Mouse (Mus musculus): Measurements from ENCODE around the gene Tanc2. TPM values are rescaled to one million over a fixed set of nuclear protein-coding genes. Genes with fewer than 3 reads are reported as not detected.
A peak's percentile ranks its signal among the peaks of the same experiment; 100 is the strongest.

Tanc2 gene
- polyA plus RNA-seq, 1 experiment from 2014 or later, result 1.5 TPM

DNA sequence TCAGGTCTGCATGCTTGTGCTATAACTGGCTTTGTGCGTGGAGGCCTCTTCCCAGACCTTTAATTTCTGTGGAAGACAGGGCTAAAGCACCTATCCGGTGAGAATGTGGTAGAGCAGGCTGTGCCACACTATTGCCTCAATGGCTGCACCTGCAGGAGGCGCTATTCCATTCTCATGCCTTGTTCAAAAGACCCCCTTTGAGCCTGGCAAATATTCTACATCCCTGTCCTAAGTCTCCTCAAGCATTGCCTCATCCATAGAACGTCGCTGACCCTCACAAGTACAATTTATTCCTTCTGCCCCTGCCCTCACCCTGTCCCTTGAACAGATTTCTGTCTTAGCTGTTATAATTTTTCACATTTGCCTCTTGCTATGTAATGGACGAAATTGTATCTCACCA, 41.4 kb upstream of the Tanc2 start:
- no peak overlapping the region for H3K9ac ChIP-seq (replicated peaks)
- H3K4me1 ChIP-seq (ENCODE audit: insufficient read depth), result no peaks in the 10 kb centered on the region; the same call in 1 of the 2 replicates
- H3K4me2 ChIP-seq (ENCODE audit: low read depth, low read length), result no peak overlapping the region
- no peaks in the 10 kb centered on the region for H3K36me3 ChIP-seq (replicated peaks; ENCODE audit: insufficient read depth, low read length)
- WGBS (ENCODE audit: insufficient replicate concordance), result 78% methylated on average over 6 of the region's 6 CpGs
- no peaks in the 10 kb centered on the region for H3K27me3 ChIP-seq (ENCODE audit: insufficient read depth, low read length)
- no peak overlapping the region for H3K27ac ChIP-seq (ENCODE audit: low read depth)
- no peaks in the 10 kb centered on the region for H3K9me3 ChIP-seq (ENCODE audit: low read length)
- DNase-seq (no peak), ATAC-seq (no peak)
- TF ChIP-seq CTCF (IDR thresholded peaks at IDR 0.05; ENCODE audit: low read depth), result no peak
- TF ChIP-seq EP300 (IDR thresholded peaks at IDR 0.05; ENCODE audit: low read depth), result no peak
- no peak overlapping the region for H3K4me3 ChIP-seq (ENCODE audit: low read depth, low read length)

DNA sequence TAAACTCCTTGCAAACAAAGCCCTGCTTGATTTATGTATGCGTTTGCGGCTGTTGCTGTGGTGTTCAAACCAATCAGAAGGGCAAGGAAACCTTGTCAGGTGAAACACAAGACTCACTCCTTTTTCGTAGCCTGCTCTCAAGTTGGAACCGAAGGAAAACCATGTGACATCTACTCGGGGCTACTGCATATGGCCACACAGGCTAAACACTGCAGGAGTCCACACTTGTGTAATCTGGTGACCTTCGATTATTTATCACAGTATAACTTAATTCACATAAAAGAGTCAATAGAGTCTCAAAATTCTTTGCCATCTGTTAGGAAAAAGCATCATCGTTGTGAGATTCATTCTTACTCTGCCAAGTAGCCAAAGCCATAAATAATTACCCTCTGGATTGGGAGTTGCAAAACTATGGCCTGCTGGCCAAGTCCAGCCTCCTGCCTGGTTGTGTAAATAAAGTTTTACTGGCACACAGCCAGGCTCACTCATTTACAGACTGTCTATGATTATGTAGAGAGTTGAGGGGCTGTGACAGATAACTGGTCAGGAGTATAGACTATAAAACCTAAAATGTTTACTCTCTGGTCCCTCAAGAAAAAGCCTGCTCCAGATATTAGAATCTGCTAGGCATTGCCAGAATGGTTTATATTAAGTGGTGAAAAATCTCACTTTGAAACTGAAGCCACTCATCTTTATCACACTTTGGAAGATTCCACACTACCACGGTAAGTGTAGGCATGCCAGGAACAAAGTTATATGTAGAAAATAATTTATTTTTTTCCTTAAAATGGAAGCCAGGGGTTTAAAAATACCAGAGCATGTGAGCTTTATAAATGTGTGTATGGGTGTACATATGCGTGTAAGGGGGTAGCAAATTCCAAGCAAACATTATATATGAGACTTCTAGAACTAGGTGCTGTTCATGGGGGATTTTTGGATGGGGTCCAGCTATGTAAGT, 40.3 kb upstream of the Tanc2 start:
- DNase-seq, result peak; percentile 52
- Histone ChIP-seq H3K4me2 (ENCODE audit: low read depth, low read length) (no peak overlapping the region), H3K27me3 (ENCODE audit: insufficient read depth, low read length) (no peaks in the 10 kb centered on the region), H3K9ac (replicated peaks) (no peak overlapping the region), H3K4me3 (ENCODE audit: low read depth, low read length) (no peak overlapping the region), H3K36me3 (replicated peaks; ENCODE audit: insufficient read depth, low read length) (no peaks in the 10 kb centered on the region), H3K9me3 (ENCODE audit: low read length) (no peaks in the 10 kb centered on the region), H3K27ac (ENCODE audit: low read depth) (no peak overlapping the region), H3K4me1 (ENCODE audit: insufficient read depth) (no peaks in the 10 kb centered on the region; the same call in 1 of the 2 replicates)
- TF ChIP-seq EP300 (IDR thresholded peaks at IDR 0.05; ENCODE audit: low read depth) (no peak), CTCF (IDR thresholded peaks at IDR 0.05; ENCODE audit: low read depth) (no peak)
- WGBS (ENCODE audit: insufficient replicate concordance), result 61% methylated on average over 9 of the region's 9 CpGs
- peak; percentile 77 for ATAC-seq

DNA sequence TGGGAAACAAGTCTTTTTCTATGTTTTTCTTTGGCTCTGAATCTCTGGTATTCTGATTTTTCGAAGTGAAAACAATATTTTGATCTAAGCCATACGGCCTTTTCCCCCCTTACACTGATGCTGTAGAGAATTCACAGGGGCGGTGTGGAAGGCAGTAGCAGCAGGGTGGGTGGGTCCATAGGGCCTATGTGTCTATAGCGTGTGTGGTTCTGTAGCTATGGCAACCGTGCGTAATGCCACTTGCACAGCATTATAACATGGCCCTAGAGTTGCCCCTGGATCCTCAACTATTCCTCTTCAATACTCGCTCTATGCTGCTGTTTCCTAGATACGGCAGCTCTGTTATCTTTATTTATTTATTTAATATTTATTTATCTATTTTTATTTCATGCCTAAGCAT, 32.5 kb upstream of the Tanc2 start:
- H3K4me1 ChIP-seq (ENCODE audit: insufficient read depth), result no peaks in the 10 kb centered on the region; the same call in 1 of the 2 replicates
- 79% methylated on average over 8 of the region's 8 CpGs for WGBS (ENCODE audit: insufficient replicate concordance)
- no peaks in the 10 kb centered on the region for H3K9me3 ChIP-seq (ENCODE audit: low read length)
- no peaks in the 10 kb centered on the region for H3K27me3 ChIP-seq (ENCODE audit: insufficient read depth, low read length)
- no peak overlapping the region for H3K4me2 ChIP-seq (ENCODE audit: low read depth, low read length)
- TF ChIP-seq EP300 (IDR thresholded peaks at IDR 0.05; ENCODE audit: low read depth) (no peak), CTCF (IDR thresholded peaks at IDR 0.05; ENCODE audit: low read depth) (no peak)
- H3K4me3 ChIP-seq (ENCODE audit: low read depth, low read length), result no peak overlapping the region
- no peak overlapping the region for H3K27ac ChIP-seq (ENCODE audit: low read depth)
- ATAC-seq (no peak), DNase-seq (no peak)
- H3K36me3 ChIP-seq (replicated peaks; ENCODE audit: insufficient read depth, low read length), result no peaks in the 10 kb centered on the region
- H3K9ac ChIP-seq (replicated peaks), result no peak overlapping the region

DNA sequence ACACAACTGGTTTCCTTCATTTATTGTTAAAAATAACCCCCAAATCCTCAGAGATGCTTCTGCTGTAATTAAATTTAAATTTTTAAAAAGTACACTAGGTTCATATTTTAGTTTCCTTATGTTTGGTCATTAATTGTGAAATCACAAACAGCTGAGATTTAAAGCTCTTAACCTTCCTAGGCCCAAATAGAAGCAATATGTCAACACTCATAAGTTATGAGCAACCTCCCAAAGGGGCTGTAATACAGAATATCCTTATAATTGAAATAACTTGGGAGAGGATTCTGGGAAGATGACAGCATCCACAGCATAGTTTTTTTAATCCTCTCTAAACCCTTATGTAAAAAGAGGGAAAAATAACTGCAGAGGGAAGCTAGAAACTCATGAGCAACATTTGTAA, 31.7 kb upstream of the Tanc2 start:
- Histone ChIP-seq H3K4me1 (ENCODE audit: insufficient read depth) (no peaks in the 10 kb centered on the region), H3K27me3 (ENCODE audit: insufficient read depth, low read length) (no peaks in the 10 kb centered on the region), H3K9ac (replicated peaks) (no peak overlapping the region), H3K9me3 (ENCODE audit: low read length) (no peaks in the 10 kb centered on the region), H3K27ac (ENCODE audit: low read depth) (no peak overlapping the region), H3K4me2 (ENCODE audit: low read depth, low read length) (no peak overlapping the region), H3K4me3 (ENCODE audit: low read depth, low read length) (no peak overlapping the region), H3K36me3 (replicated peaks; ENCODE audit: insufficient read depth, low read length) (no peaks in the 10 kb centered on the region)
- no peak for TF ChIP-seq EP300 (IDR thresholded peaks at IDR 0.05; ENCODE audit: low read depth)
- DNase-seq, result no peak
- no peak for ATAC-seq

DNA sequence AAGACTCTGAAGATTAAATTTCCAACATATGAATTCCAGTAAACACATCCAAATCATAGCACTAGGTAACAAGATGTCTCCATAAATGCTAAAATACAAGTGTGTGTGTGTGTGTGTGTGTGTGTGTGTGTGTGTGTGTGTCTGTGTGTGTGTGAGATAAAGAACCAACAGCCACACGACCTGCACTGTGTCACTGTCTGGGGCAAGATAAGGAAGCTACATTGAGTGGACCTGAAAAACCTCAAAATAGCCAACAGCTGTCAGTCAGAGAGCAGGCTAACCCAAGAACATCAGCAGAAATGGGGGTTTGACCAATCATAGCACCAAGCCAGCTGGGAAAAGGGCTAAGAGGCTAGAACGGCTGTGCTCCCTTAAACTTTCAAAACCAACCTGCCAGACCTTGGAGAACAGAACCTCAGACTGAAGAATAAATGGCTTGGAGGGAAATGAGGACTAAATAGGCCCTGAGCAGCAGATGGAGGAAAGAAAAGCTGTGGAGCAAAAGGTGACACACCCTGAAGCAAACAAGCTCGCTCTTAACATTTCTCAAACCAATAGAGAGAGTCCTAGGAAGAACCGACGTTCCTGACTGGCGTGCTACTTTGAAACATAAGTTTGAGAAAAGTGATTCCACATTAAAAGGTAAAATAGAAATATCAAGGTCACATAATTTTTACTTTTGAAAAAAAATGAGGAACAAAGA, 30.8 kb upstream of the Tanc2 start:
- no peak for TF ChIP-seq CTCF (IDR thresholded peaks at IDR 0.05; ENCODE audit: low read depth)
- TF ChIP-seq EP300 (IDR thresholded peaks at IDR 0.05; ENCODE audit: low read depth), result no peak
- Histone ChIP-seq H3K4me3 (ENCODE audit: low read depth, low read length) (no peak overlapping the region), H3K9me3 (ENCODE audit: low read length) (no peaks in the 10 kb centered on the region), H3K4me1 (ENCODE audit: insufficient read depth) (no peaks in the 10 kb centered on the region), H3K27ac (ENCODE audit: low read depth) (no peak overlapping the region), H3K4me2 (ENCODE audit: low read depth, low read length) (no peak overlapping the region), H3K36me3 (replicated peaks; ENCODE audit: insufficient read depth, low read length) (no peaks in the 10 kb centered on the region), H3K27me3 (ENCODE audit: insufficient read depth, low read length) (no peaks in the 10 kb centered on the region), H3K9ac (replicated peaks) (no peak overlapping the region)
- DNase-seq (no peak), ATAC-seq (peak; percentile 61)
- 64% methylated on average over 6 of the region's 6 CpGs for WGBS (ENCODE audit: insufficient replicate concordance)

DNA sequence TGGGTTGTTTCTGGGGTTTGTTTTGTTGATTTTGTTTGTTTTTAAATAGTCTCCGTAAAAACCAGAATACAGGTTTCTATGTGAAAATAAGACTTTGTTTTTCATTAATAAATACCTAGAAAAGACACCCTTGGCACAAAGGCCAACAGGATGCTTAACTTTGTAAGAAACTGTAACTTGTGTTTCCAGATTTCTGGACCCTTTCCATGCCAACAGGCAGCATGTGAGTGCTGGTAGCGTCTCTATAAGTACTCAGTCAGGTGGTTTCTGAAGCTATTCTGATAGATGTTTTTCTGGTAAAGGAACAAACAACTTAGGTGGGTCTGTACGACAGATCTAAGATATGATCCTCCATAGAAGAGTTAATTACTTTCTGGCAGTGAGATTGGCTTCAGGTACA, 26.2 kb upstream of the Tanc2 start:
- H3K4me1 ChIP-seq (ENCODE audit: insufficient read depth), result no peaks in the 10 kb centered on the region
- ATAC-seq (no peak), DNase-seq (no peak)
- no peaks in the 10 kb centered on the region for H3K27me3 ChIP-seq (ENCODE audit: insufficient read depth, low read length)
- H3K36me3 ChIP-seq (replicated peaks; ENCODE audit: insufficient read depth, low read length), result no peaks in the 10 kb centered on the region
- WGBS (ENCODE audit: insufficient replicate concordance), result 87% methylated on average over 3 of the region's 3 CpGs
- no peak for TF ChIP-seq EP300 (IDR thresholded peaks at IDR 0.05; ENCODE audit: low read depth)
- no peak for TF ChIP-seq CTCF (IDR thresholded peaks at IDR 0.05; ENCODE audit: low read depth)
- no peak overlapping the region for H3K9ac ChIP-seq (replicated peaks)
- H3K4me2 ChIP-seq (ENCODE audit: low read depth, low read length), result no peak overlapping the region
- no peak overlapping the region for H3K27ac ChIP-seq (ENCODE audit: low read depth)
- H3K4me3 ChIP-seq (ENCODE audit: low read depth, low read length), result no peak overlapping the region
- H3K9me3 ChIP-seq (ENCODE audit: low read length), result no peaks in the 10 kb centered on the region
